Mouse (Mus musculus): ENCODE data around the gene BC030867. TPM values are rescaled to one million over a fixed set of nuclear protein-coding genes. Genes with fewer than 3 reads are reported as not detected.
A peak's percentile ranks its signal among the peaks of the same experiment; 100 is the strongest.

Gene BC030867
- polyA plus RNA-seq, 1 experiment from 2014 or later: 5.6 TPM

DNA sequence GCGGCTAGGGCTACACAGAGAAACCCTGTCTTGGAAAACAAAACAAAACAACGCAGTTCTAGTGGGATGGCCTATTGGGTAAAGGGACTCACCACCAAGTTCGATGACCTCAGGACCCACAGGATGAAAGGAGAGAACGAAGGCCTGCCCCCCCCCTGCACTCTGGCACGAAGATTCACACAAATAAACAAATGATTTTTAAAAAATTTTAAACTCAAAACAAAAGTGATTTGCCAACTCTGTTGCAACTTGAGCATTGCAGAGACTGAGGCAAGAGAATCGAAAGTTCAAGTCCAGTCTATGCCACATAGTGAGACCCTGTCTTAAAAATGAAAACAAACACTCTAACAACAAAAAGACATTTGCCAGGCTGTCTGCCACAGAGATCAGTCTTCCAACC lies 8.0 kb upstream of the BC030867 start:
- Histone ChIP-seq H3K4me2 (replicated peaks) (no peak overlapping the region), H3K27ac (replicated peaks) (no peak overlapping the region), H3K9me3 (no peaks in the 10 kb centered on the region), H3K9ac (replicated peaks) (no peak overlapping the region), H3K27me3 (no peaks in the 10 kb centered on the region), H3K4me3 (no peak overlapping the region), H3K4me1 (peaks cover 11% of the 10 kb centered on the region), H3K36me3 (no peaks in the 10 kb centered on the region)
- ATAC-seq (replicated peaks): no peak
- WGBS: 87% methylated on average over 6 of the region's 6 CpGs

DNA sequence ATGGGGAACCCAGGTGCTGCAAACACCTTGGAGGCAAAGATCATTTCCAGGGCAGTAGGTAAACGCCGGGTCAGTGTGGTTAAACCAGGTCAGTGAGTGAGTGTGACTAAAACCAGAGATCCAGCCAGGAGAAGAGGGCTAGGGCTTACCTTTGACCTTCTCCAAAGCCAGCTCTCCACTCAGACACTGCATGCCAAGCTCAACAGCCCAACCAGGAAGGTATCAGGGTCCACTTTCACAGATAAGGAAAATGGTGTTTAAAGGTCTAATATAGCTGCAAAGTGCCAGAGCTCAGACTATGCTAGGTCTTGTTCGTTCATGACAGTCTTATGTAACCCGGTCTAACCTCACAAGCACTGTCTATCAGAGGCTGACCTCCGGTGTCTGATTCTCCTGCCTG lies 7.4 kb upstream of the BC030867 start:
- Histone ChIP-seq H3K27ac (replicated peaks) (no peak overlapping the region), H3K4me3 (no peak overlapping the region), H3K4me1 (peaks cover 15% of the 10 kb centered on the region), H3K9ac (replicated peaks) (no peak overlapping the region), H3K36me3 (no peaks in the 10 kb centered on the region), H3K27me3 (no peaks in the 10 kb centered on the region), H3K9me3 (no peaks in the 10 kb centered on the region), H3K4me2 (replicated peaks) (no peak overlapping the region)
- ATAC-seq (replicated peaks): no peak
- 89% methylated on average over 5 of the region's 5 CpGs for WGBS

DNA sequence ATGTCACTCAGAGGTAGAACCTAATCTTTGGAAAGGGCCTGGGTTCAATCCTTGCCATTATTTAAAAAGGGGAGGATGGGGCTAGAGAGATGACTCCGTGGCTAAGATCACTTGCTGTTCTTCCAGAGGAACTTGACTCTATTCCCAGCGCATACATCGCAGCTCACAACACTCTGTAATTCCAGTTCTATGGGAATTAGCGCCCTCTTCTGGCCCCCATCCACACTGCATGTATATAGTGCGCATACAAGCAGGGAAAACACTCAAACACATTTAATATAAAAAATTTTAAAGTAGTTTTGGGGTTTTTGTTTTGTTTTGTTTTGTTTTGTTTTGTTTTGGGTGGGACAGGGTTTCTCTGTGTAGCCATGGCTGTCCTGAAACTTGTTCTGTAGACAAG lies 6.8 kb upstream of the BC030867 start:
- H3K9ac ChIP-seq (replicated peaks): no peak overlapping the region
- H3K4me1 ChIP-seq: peaks cover 15% of the 10 kb centered on the region
- H3K36me3 ChIP-seq: no peaks in the 10 kb centered on the region
- no peaks in the 10 kb centered on the region for H3K27me3 ChIP-seq
- 53% methylated on average over 5 of the region's 5 CpGs for WGBS
- no peak overlapping the region for H3K4me3 ChIP-seq
- H3K27ac ChIP-seq (replicated peaks): no peak overlapping the region
- ATAC-seq (replicated peaks): no peak
- no peak overlapping the region for H3K4me2 ChIP-seq (replicated peaks)
- no peaks in the 10 kb centered on the region for H3K9me3 ChIP-seq

DNA sequence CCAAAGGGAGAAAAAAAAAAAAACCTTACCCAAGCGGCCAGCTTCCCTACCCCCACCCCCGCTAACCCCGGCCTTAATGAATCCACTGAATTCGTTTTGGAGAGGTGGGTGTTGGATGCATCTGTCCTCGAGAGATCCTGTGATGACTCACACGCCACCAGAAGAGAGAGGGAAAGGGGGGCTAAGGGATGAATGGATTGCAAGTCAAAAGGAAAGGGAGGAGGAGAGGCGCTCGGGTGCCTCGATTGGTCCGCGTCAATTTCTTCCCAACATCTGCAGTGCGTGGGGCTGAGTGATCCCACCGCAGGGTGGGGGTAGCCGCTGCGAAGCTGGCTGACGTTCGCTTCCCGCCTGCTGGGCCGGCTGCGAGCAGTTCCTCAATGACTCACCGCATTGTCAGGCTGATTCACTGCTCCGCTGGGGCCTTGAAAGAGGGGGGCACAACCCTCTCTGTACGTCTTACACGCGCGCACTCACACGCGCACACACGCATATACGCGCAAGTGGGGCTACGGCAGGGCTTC lies 3.7 kb upstream of the BC030867 start:
- WGBS: under 1% methylated on average over 32 of the region's 32 CpGs
- peaks cover 26% of the 10 kb centered on the region for H3K4me1 ChIP-seq
- H3K4me3 ChIP-seq: peak overlapping the region; percentile 37
- no peaks in the 10 kb centered on the region for H3K9me3 ChIP-seq
- peak overlapping the region; percentile 70 for H3K4me2 ChIP-seq (replicated peaks)
- ATAC-seq (replicated peaks): peak; percentile 75
- H3K27me3 ChIP-seq: no peaks in the 10 kb centered on the region
- H3K9ac ChIP-seq (replicated peaks): peak overlapping the region; percentile 48
- H3K27ac ChIP-seq (replicated peaks): peak overlapping the region; percentile 69
- no peaks in the 10 kb centered on the region for H3K36me3 ChIP-seq

DNA sequence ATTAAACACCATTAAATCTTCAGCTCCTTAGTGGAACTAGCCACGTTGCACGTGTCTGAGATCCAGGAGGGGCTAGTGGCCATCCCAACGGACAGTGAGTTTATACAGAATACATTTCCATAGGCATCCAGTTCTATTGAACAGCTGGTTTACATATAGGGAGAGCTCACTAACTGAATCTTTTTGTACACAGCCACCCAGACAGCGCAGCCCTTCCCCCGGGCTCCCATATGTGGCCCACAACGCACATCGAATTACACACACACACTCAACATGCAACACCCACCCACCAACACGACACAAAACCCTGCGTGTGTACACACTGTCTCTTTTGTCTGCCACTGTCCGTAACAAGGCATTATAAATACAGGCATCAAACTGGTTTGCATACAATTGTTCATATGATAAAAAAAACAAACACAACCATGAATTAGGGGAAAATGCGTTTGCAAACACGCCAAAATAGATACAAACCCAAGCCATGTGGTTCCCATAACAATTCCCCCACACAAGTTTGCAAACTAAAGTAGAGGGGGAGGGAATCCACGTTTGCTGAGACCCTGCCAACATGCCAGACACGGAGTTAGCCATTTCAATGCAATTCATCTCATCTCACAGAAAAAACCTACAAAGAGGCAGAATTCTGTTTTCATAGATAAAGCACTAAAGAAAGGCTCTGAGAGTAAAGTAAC lies 3.0 kb upstream of the BC030867 start:
- peak overlapping the region; percentile 69 for H3K27ac ChIP-seq (replicated peaks)
- peak overlapping the region; percentile 48; the same call in 1 of the 2 replicates for H3K9ac ChIP-seq (replicated peaks)
- 35% methylated on average over 14 of the region's 14 CpGs for WGBS
- H3K4me2 ChIP-seq (replicated peaks): peak overlapping the region; percentile 70
- no peaks in the 10 kb centered on the region for H3K9me3 ChIP-seq
- no peak for ATAC-seq (replicated peaks)
- no peaks in the 10 kb centered on the region for H3K36me3 ChIP-seq
- peak overlapping the region; percentile 37 for H3K4me3 ChIP-seq
- no peaks in the 10 kb centered on the region for H3K27me3 ChIP-seq
- H3K4me1 ChIP-seq: peaks cover 26% of the 10 kb centered on the region

DNA sequence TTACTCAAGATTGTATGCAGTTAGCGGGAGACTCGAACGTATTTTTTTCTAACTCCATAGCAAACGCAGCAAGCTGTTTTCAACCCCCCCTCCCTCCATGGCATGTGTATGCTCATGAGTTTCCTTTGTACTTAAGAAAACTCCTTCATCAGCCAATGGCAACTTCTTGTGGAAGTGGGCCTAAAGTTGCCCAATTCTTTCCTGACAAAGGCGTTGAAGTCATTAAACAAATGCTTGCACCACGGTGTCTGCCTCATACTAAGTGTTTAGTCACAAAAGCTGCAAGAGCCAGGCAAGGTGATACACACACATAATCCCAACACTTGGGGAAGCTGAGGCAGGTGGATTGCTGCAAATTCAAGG lies 2.4 kb upstream of the BC030867 start:
- Histone ChIP-seq H3K4me2 (replicated peaks) (no peak overlapping the region), H3K9ac (replicated peaks) (no peak overlapping the region), H3K9me3 (no peaks in the 10 kb centered on the region), H3K36me3 (no peaks in the 10 kb centered on the region), H3K4me3 (no peak overlapping the region), H3K27ac (replicated peaks) (no peak overlapping the region), H3K4me1 (peaks cover 26% of the 10 kb centered on the region), H3K27me3 (no peaks in the 10 kb centered on the region)
- no peak for ATAC-seq (replicated peaks)
- 67% methylated on average over 6 of the region's 6 CpGs for WGBS

DNA sequence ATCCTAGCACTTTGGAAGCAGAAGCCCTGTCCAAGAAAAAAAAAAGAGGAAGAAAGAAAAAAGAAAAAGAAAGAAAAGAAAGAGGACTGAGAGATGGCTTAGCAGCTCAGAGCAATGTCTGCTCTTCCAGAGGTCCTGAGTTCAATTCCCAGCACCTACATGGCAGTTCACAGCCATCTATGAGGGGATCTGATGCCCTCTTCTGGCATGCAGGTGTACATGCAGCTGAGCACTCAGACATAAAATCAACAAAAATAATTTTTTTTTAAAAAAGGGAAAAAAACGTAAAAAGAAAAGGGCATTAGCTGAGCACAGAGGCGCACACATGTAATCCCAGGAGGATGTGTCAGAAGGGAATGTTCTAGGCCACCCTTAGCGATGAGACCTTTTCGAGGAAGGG lies 1.8 kb upstream of the BC030867 start:
- WGBS: 86% methylated on average over 4 of the region's 4 CpGs
- H3K4me2 ChIP-seq (replicated peaks): no peak overlapping the region
- H3K36me3 ChIP-seq: no peaks in the 10 kb centered on the region
- H3K27ac ChIP-seq (replicated peaks): no peak overlapping the region
- peaks cover 26% of the 10 kb centered on the region for H3K4me1 ChIP-seq
- no peak for ATAC-seq (replicated peaks)
- no peaks in the 10 kb centered on the region for H3K9me3 ChIP-seq
- H3K27me3 ChIP-seq: no peaks in the 10 kb centered on the region
- no peak overlapping the region for H3K9ac ChIP-seq (replicated peaks)
- no peak overlapping the region for H3K4me3 ChIP-seq

DNA sequence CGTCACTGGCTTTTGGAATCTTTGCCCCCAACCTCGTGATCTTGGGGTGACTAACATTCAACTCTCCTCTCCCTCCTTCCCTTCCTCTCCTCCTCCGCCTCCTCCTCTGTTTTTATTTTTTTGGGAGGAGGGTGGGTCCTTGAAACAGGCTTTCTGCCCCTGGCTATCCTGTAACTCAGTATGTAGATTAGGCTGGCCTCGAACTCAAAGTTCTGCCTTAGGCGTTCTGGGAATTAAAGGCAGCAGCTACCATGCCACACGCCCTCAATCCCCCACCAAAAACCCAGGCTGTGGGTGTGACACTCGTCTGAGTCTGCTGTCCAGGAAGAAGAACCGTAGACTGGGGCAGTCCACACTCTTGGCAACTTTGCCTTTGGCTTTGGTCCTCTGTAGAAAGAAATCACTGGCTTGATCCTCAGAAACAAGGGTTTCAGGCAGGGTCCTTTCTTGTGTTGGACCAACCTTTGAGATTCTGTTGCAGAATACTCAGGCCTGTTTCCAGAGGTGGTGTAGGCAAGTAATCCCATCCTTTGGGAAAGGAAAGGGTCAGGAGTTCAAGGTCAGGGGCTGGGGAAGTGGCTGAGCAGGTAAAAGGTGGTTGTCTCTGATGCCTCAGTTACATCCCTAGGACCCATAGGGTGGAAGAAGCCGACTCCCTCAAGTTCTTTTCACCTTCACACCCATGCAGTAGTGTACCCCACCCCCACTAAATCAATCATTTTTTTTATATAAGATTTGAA lies 839 bp downstream of the BC030867 start:
- H3K4me2 ChIP-seq (replicated peaks): peak overlapping the region; percentile 90
- peaks cover 26% of the 10 kb centered on the region for H3K4me1 ChIP-seq
- no peak for ATAC-seq (replicated peaks)
- H3K27me3 ChIP-seq: no peaks in the 10 kb centered on the region
- no peaks in the 10 kb centered on the region for H3K9me3 ChIP-seq
- WGBS: 8% methylated on average over 9 of the region's 9 CpGs
- peak overlapping the region; percentile 54 for H3K4me3 ChIP-seq
- peak overlapping the region; percentile 44 for H3K9ac ChIP-seq (replicated peaks)
- H3K36me3 ChIP-seq: no peaks in the 10 kb centered on the region
- H3K27ac ChIP-seq (replicated peaks): no peak overlapping the region

DNA sequence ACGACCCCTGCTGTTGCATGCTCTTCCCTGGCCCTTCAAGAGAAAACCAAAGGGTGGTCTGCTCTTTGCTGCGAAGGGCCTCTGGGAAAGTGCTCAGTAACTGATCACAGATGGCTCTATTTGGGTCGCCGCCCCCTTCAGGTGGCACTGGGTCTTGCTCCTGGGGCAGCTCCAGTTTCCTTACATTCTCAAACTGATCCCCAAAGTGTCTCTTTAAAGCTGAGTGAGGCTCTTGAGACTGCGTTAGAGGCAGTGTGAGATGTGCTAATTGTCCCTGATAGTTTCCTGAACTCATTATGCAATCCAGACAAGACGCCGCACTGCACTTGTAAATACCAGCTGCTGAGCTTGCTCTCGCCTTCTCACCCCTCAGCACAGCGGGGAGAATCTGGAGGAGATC lies 8.8 kb downstream of the BC030867 start:
- Histone ChIP-seq H3K4me2 (replicated peaks) (no peak overlapping the region), H3K9ac (replicated peaks) (no peak overlapping the region), H3K36me3 (no peaks in the 10 kb centered on the region), H3K27me3 (no peaks in the 10 kb centered on the region), H3K4me1 (peaks cover 12% of the 10 kb centered on the region; the same call in 1 of the 2 replicates), H3K27ac (replicated peaks) (peak overlapping the region; percentile 24; the same call in 1 of the 2 replicates), H3K4me3 (no peak overlapping the region), H3K9me3 (no peaks in the 10 kb centered on the region)
- ATAC-seq (replicated peaks): 0 out of 2 replicates have a peak, but pooled peaks have one; percentile 8
- WGBS: 22% methylated on average over 9 of the region's 9 CpGs

DNA sequence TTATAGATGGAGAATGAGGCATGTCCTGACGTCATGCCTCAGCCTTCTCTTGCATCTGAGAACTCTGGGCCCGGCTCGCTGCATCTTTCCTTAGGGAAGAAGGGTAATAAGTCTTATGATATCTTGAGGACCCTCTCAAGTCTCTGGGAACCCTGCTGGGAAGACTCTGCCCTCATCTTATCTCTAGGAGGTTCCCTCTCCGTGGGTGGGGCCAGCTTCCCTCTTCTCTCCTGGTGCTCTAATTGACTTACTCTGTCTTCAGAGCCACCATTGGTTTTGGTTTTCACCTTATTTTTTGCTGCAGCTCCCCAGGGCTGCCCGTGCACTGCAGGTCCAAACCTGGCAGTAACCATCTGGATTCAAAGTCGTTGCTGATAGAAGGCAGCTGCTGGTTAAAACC lies 9.4 kb downstream of the BC030867 start:
- no peak for ATAC-seq (replicated peaks)
- Histone ChIP-seq H3K27ac (replicated peaks) (peak overlapping the region; percentile 24; the same call in 1 of the 2 replicates), H3K4me1 (peaks cover 12% of the 10 kb centered on the region; the same call in 1 of the 2 replicates), H3K4me2 (replicated peaks) (no peak overlapping the region), H3K9me3 (no peaks in the 10 kb centered on the region), H3K27me3 (no peaks in the 10 kb centered on the region), H3K36me3 (no peaks in the 10 kb centered on the region), H3K9ac (replicated peaks) (no peak overlapping the region), H3K4me3 (no peak overlapping the region)
- WGBS: 78% methylated on average over 6 of the region's 6 CpGs

DNA sequence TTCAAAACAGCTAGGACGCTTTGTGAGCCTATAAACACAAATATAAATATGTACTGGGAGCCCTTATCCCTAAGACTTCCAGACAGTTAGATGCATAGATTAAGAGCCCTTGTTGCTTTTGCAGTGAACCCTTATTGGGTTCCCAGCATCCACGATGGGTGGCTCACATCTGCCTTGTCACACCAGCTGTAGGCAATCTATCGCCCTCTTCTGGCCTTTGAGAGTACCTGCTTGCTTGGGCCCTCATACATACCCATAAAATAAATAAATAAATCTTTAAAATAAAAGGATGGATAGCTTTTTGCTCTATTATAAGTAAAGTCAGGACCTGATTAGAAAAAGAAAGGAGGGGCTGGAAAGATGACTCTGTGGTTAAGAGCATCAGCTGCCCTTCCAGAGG lies 9.8 kb downstream of the BC030867 start:
- Histone ChIP-seq H3K4me1 (peaks cover 12% of the 10 kb centered on the region; the same call in 1 of the 2 replicates), H3K9ac (replicated peaks) (no peak overlapping the region), H3K27me3 (no peaks in the 10 kb centered on the region), H3K36me3 (no peaks in the 10 kb centered on the region), H3K4me3 (no peak overlapping the region), H3K27ac (replicated peaks) (no peak overlapping the region), H3K9me3 (no peaks in the 10 kb centered on the region), H3K4me2 (replicated peaks) (no peak overlapping the region)
- 88% methylated on average over 3 of the region's 3 CpGs for WGBS
- no peak for ATAC-seq (replicated peaks)

DNA sequence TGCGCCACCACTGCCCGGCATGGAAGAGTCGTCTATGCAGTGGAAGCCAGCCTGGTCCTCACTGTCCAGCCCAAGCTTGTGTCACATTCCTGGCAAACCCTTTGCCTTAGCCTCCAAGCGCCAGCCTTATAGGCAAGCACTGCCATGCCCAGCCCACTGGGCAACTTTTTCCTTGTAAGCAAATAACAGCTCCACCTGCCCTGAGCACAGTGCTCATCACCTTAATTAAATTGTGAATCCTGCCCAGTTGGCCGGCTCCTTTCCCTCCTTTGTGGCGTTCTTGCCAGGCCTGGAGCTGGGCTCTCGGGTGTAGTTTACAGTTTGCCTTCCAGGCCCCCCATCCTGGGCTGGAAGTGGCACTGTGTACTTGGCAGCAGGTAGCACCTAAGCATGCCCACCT lies 14.5 kb downstream of the BC030867 start:
- Histone ChIP-seq H3K4me1 (peaks cover 5% of the 10 kb centered on the region), H3K9me3 (no peaks in the 10 kb centered on the region), H3K9ac (replicated peaks) (no peak overlapping the region), H3K36me3 (no peaks in the 10 kb centered on the region), H3K27me3 (no peaks in the 10 kb centered on the region), H3K4me2 (replicated peaks) (no peak overlapping the region), H3K27ac (replicated peaks) (no peak overlapping the region), H3K4me3 (no peak overlapping the region)
- WGBS: 89% methylated on average over 7 of the region's 7 CpGs
- ATAC-seq (replicated peaks): no peak
